Mouse (Mus musculus) liver (tissue): ENCODE measurements around the gene Ptcd1.
"Not testable (repeated sequence)": the region's sequence is repeated elsewhere in the genome, so short reads cannot be mapped to it uniquely, and the experiment has no call there.

Source experiments
- DNase-seq: peaks from one replicate; pipeline ENCODE4 v3.0.0-alpha.2; 2020; ENCODE audit warnings: mixed read lengths

The Ptcd1 gene

DNA sequence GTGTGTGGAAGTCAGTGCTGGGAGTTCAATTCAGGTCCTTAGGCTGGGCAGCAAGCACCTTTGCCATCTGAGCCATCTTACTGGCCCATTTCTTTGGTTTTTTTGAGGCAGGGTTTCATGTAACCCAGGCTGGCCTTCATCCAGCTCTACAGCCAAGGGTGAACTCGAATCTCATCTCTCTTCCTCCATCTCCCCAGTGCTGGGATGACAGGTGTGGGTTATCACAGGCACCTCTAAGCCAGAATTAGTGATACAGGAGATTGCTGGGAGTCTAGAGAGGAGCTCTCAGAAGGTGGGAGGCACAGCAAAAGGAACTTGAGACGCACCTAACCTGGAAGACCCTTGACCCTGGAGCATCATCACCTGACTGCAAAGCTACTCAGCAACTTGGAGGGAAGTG, 53.5 kb downstream of the Ptcd1 start:
- DNase-seq = no peak

- DNase-seq = no peak
Observed at GRCm38 (mm10) chr5:145112566-145112965, 54.3 kb downstream of the Ptcd1 start.

DNA sequence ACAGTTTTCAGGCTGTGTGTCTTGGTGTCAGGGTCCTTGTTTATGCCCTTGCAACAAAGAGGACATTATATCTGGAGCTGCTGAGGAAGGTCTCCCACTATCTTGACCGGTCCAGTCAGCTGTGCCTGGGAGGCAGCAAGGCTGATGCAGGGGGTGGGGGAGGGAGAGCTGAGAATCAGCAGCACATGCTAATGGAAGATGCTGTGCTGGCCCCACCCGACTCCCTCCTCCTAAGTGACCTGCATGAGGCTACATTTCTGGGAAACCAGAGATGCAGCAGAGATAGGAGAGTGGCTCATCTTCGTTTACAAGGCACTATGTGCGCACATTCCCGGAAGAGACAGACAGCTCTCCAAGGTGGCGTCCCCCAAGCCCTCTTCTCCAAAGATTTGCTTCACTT, 56.5 kb downstream of the Ptcd1 start:
- DNase-seq = no peak

DNA sequence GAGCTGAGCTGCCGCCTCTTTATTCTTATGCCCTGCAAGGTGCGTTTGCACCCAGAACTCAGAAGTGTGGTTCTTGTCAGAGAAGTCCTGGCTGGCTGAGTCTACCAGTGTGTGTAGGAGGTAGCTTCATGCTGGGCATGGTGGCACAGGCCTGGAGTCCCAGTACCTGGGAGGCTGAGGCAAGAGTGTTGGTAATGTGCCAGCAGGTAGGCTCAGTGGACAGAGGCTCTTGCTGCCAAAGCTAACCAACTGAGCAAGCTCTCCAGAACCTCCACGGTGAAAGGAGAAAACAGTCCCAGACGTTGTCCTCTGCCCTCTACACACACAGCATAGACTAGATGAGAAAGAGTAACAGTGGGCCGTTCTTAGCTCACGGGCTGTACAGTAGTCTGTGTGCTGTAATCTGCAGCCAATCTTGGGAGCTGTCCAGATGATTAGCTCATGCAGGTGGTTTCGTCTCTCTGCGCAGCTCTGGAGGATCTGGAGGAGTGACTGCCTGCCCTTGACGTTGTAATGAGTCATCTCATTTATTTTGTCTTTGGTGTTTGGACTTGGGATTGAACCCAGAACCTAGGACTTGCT, 61.1 kb downstream of the Ptcd1 start:
- no peak for DNase-seq

DNA sequence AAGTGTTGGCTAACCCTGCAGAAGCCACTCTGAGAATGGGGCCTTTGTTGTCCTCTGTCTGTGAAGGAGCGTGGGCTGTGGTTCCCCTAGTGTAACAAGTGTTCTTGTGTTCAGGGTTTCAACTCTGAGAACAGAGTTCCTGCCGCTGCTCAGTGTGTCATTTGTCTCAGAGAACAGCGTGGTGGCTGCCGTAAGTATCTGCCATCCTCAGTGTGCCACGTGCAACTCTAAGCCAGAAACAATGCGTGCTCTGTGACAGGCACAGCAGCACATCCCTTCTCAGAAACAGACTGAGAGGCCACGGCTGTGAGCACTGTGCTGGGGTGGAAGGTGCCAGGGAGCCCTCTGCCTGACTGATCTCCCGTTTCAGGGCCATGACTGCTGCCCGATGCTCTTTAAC, 62.6 kb downstream of the Ptcd1 start:
- no peak for DNase-seq

DNA sequence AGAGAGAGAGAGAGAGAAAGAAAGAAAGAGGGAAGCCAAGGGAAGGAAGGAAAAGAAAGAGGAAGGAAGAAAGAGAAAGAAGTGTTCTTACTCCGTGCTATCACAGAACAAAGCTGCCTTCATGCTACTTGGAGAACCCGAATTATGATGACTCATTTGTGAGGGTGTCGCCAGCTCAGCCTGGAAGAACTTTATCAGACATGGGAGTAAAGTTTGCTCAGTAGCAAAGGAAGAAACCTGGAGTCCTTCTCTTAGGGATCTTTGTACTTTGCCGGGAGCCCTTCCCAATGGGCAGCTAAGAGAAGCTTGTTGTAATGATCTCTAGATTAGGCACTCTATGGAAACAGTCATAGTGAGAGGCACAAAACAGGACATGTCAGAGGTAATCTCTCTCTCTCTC, 64.2 kb downstream of the Ptcd1 start:
- DNase-seq = no peak

DNA sequence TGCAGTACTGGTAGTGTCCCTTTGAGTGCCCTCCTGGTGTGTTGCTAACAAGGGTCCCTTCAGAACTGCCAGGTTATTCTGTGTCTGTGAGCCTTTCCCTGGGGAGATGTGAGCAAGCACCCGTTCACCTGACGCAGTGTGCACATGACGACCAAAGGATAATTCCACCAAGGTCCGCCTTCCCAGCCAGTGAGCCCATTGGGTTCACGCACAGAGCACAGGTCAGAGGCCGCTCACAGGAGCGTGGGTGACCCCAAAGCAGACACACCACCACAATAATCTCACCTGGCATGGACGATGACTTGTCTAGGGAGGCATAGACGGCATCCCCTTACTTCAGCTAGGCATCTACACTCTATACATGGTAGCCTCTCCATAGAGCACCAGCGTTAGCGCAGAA, 65.5 kb downstream of the Ptcd1 start:
- not testable (repeated sequence) for DNase-seq

GRCm38 (mm10) chr5:145100960-145101359, 65.9 kb downstream of the Ptcd1 start:
- no peak for DNase-seq

DNA sequence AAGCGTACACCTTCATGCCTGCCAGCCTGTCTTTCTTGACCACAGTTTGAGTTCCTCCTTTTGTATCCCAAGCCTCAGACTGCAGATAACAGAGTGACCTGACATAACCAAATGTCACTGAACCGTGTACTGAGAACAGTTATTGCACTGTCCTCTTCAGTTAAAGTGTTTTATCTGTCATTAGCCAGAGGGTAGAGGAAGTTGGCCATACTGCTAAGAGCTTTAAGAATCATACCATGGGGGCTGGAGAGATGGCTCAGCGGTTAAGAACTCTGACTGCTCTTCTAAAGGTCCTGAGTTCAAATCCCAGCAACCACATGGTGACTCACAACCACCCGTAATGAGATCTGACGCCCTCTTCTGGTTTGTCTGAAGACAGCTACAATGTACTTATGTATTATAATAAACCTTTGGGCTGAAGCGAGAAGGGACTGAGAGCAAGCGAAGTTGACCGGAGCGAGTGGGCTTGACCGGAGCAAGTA, 68.5 kb downstream of the Ptcd1 start:
- DNase-seq = no peak
